Mouse (Mus musculus): Measurements from ENCODE around the gene 2510009E07Rik. TPM values are rescaled to one million over a fixed set of nuclear protein-coding genes. Genes with fewer than 3 reads are reported as not detected.

Gene 2510009E07Rik
- polyA plus RNA-seq, 1 experiment from 2014 or later, result 14.6 TPM

Other genes starting within 250 kb of the 2510009E07Rik start
- gene Ehhadh, start 93.1 kb upstream of the 2510009E07Rik start, polyA plus RNA-seq (2015; fragmentation: Nextera tagmentation; extraction: Ambion mirVana), result 3.0 and 4.0 TPM in 2 replicates
- 0.73 and 0.90 TPM in 2 replicates for gene Map3k13, start 99.7 kb upstream of the 2510009E07Rik start, polyA plus RNA-seq (2015; fragmentation: Nextera tagmentation; extraction: Ambion mirVana)